Mouse (Mus musculus) MEL (cell line): ENCODE data around the gene Atf7ip. TPM values are rescaled to one million over a fixed set of nuclear protein-coding genes. Genes with fewer than 3 reads are reported as not detected.
A peak's percentile ranks its signal among the peaks of the same experiment; 100 is the strongest.

Experiments
- DNase-seq: peaks from one replicate; pipeline ENCODE4 v3.0.0; 2011; ENCODE audit warnings: low read depth, low spot score
- H3K27ac ChIP-seq: 2 replicates; pipeline ENCODE4 v1.5.1; 2012; ENCODE audit warnings: low read depth, mild to moderate bottlenecking, control low read depth, low read length, moderate library complexity; ENCODE audit not compliant: control insufficient read depth
- H3K27me3 ChIP-seq, 2 experiments: fragments of 150-350 bp in 1 of 2; sonication (generic) in 1 of 2; 2 replicates each; pipeline ENCODE4 v1.6.1; 2012; ENCODE audit warnings: low read length in 2 of 2, mild to moderate bottlenecking in 2 of 2, improper control_type of control experiment in 1 of 2, moderate library complexity in 1 of 2; ENCODE audit not compliant: insufficient read depth in 2 of 2, control insufficient read depth in 1 of 2
- H3K36me3 ChIP-seq, 2 experiments: 2 replicates each; pipeline ENCODE4 v1.6.1; 2012 to 2014; ENCODE audit warnings: low read length in 2 of 2, improper control_type of control experiment in 1 of 2, inconsistent platforms in 1 of 2, mild to moderate bottlenecking in 1 of 2; ENCODE audit not compliant: insufficient read depth in 2 of 2, control insufficient read depth in 1 of 2
- H3K4me1 ChIP-seq, 2 experiments: fragments of 150-350 bp in 1 of 2; sonication (generic) in 1 of 2; 2 replicates each; pipeline ENCODE4 v1.6.1; 2012; ENCODE audit warnings: low read length in 2 of 2, improper control_type of control experiment in 1 of 2, mild to moderate bottlenecking in 1 of 2; ENCODE audit not compliant: insufficient read depth in 2 of 2, control insufficient read depth in 1 of 2
- H3K4me3 ChIP-seq, 2 experiments: fragments of 150-350 bp in 1 of 2; sonication (generic) in 1 of 2; 2 replicates each; pipeline ENCODE4 v1.5.1; 2012; ENCODE audit warnings: low read depth in 2 of 2, low read length in 2 of 2, mild to moderate bottlenecking in 2 of 2, moderate library complexity in 2 of 2, control low read depth in 1 of 2, improper control_type of control experiment in 1 of 2; ENCODE audit not compliant: control insufficient read depth in 1 of 2, insufficient read depth in 1 of 2
- H3K79me2 ChIP-seq: 2 replicates; pipeline ENCODE4 v1.6.1; 2012; ENCODE audit warnings: mild to moderate bottlenecking, low read length, moderate library complexity; ENCODE audit not compliant: control insufficient read depth, poor library complexity, insufficient read depth
- H3K9ac ChIP-seq: 2 replicates; pipeline ENCODE4 v1.6.1; 2012; ENCODE audit warnings: low read depth, mild to moderate bottlenecking, control low read depth, low read length, moderate library complexity; ENCODE audit not compliant: control insufficient read depth, poor library complexity, severe bottlenecking
- H3K9me3 ChIP-seq: fragments of 150-350 bp; sonication (generic); replicated peaks from 2 replicates; pipeline ENCODE4 v1.6.1; 2012; ENCODE audit warnings: mild to moderate bottlenecking, low read length, improper control_type of control experiment, moderate library complexity; ENCODE audit not compliant: insufficient read depth
- CHD1 ChIP-seq: IDR thresholded peaks from 2 replicates; pipeline ENCODE4 v1.6.1; 2012; ENCODE audit warnings: low read depth, mild to moderate bottlenecking, inconsistent platforms, low read length, improper control_type of control experiment
- CHD2 ChIP-seq: IDR thresholded peaks from 2 replicates; pipeline ENCODE4 v1.6.1; 2011; ENCODE audit warnings: low read length, improper control_type of control experiment
- E2F4 ChIP-seq: IDR thresholded peaks from 2 replicates; pipeline ENCODE4 v1.6.1; 2011; ENCODE audit warnings: low read depth, low read length, improper control_type of control experiment, borderline replicate concordance
- ELF1 ChIP-seq: IDR thresholded peaks from 2 replicates; pipeline ENCODE4 v1.6.1; 2014; ENCODE audit warnings: low read depth, mild to moderate bottlenecking, inconsistent platforms, low read length, improper control_type of control experiment, moderate library complexity
- ETS1 ChIP-seq: IDR thresholded peaks from 2 replicates; pipeline ENCODE4 v1.6.1; 2012; ENCODE audit warnings: low read depth, mild to moderate bottlenecking, inconsistent platforms, low read length, improper control_type of control experiment, moderate library complexity
- GABPA ChIP-seq: IDR thresholded peaks from 2 replicates; pipeline ENCODE4 v1.6.1; 2012; ENCODE audit warnings: low read depth, mild to moderate bottlenecking, inconsistent platforms, low read length, improper control_type of control experiment, moderate library complexity
- GATA1 ChIP-seq: IDR thresholded peaks from 2 replicates; pipeline ENCODE4 v1.6.1; 2011; ENCODE audit warnings: low read depth, low read length, improper control_type of control experiment
- HCFC1 ChIP-seq: IDR thresholded peaks from 2 replicates; pipeline ENCODE4 v1.6.1; 2012; ENCODE audit warnings: low read depth, mild to moderate bottlenecking, inconsistent platforms, low read length, improper control_type of control experiment, moderate library complexity
- JUND ChIP-seq: IDR thresholded peaks from 2 replicates; pipeline ENCODE4 v1.6.1; 2011; ENCODE audit warnings: low read depth, mild to moderate bottlenecking, improper control_type of control experiment, low read length
- KAT2A ChIP-seq: conservative IDR thresholded peaks from 2 replicates; pipeline ENCODE4 v1.6.1; 2012; ENCODE audit warnings: low read depth, low read length, improper control_type of control experiment, inconsistent platforms
- MAX ChIP-seq: IDR thresholded peaks from 2 replicates; pipeline ENCODE4 v1.6.1; 2011; ENCODE audit warnings: low read length, improper control_type of control experiment
- MEF2A ChIP-seq: IDR thresholded peaks from 2 replicates; pipeline ENCODE4 v1.6.1; 2014; ENCODE audit warnings: low read depth, mild to moderate bottlenecking, inconsistent platforms, low read length, improper control_type of control experiment; ENCODE audit not compliant: poor library complexity, insufficient replicate concordance, severe bottlenecking; ENCODE audit errors: extremely low read depth
- MXI1 ChIP-seq: IDR thresholded peaks from 2 replicates; pipeline ENCODE4 v1.6.1; 2011; ENCODE audit warnings: mild to moderate bottlenecking, low read depth, low read length, improper control_type of control experiment
- MYB ChIP-seq: IDR thresholded peaks from 2 replicates; pipeline ENCODE4 v1.6.1; 2011; ENCODE audit warnings: mild to moderate bottlenecking, low read depth, low read length, improper control_type of control experiment
- MYC ChIP-seq: IDR thresholded peaks from 2 replicates; pipeline ENCODE4 v1.6.1; 2011; ENCODE audit warnings: low read depth, mild to moderate bottlenecking, low read length, improper control_type of control experiment, moderate library complexity
- NRF1 ChIP-seq: IDR thresholded peaks from 2 replicates; pipeline ENCODE4 v1.6.1; 2014; ENCODE audit warnings: low read depth, mild to moderate bottlenecking, inconsistent platforms, low read length, improper control_type of control experiment, moderate library complexity; ENCODE audit not compliant: poor library complexity, insufficient read depth, severe bottlenecking
- POLR2A ChIP-seq, 2 experiments: IDR thresholded peaks; 2 replicates each; pipeline ENCODE4 v1.6.1; 2011 to 2012; ENCODE audit warnings: low read length in 2 of 2, mild to moderate bottlenecking in 2 of 2, control low read depth in 1 of 2, improper control_type of control experiment in 1 of 2, low read depth in 1 of 2, moderate library complexity in 1 of 2; ENCODE audit not compliant: control insufficient read depth in 1 of 2, insufficient read depth in 1 of 2, poor library complexity in 1 of 2
- POLR2AphosphoS2 ChIP-seq: IDR thresholded peaks from 2 replicates; pipeline ENCODE4 v1.6.1; 2011; ENCODE audit warnings: low read length, improper control_type of control experiment
- POLR2AphosphoS5 ChIP-seq: IDR thresholded peaks from 2 replicates; pipeline ENCODE4 v1.6.1; 2012; ENCODE audit warnings: low read depth, borderline replicate concordance, mild to moderate bottlenecking, inconsistent platforms, low read length, moderate library complexity, mixed read lengths
- RAD21 ChIP-seq: IDR thresholded peaks from 2 replicates; pipeline ENCODE4 v1.6.1; 2011; ENCODE audit warnings: mild to moderate bottlenecking, low read depth, low read length, improper control_type of control experiment
- RCOR1 ChIP-seq: IDR thresholded peaks from 2 replicates; pipeline ENCODE4 v1.6.1; 2012; ENCODE audit warnings: low read depth, mild to moderate bottlenecking, inconsistent platforms, low read length, improper control_type of control experiment
- SIN3A ChIP-seq: IDR thresholded peaks from 2 replicates; pipeline ENCODE4 v1.6.1; 2012; ENCODE audit warnings: low read length, improper control_type of control experiment, inconsistent platforms
- SMC3 ChIP-seq: IDR thresholded peaks from 2 replicates; pipeline ENCODE4 v1.6.1; 2011; ENCODE audit warnings: low read depth, low read length, improper control_type of control experiment
- TAL1 ChIP-seq: IDR thresholded peaks from 2 replicates; pipeline ENCODE4 v1.6.1; 2012; ENCODE audit warnings: mild to moderate bottlenecking, inconsistent platforms, low read length, moderate library complexity, mixed read lengths
- TBP ChIP-seq: IDR thresholded peaks from 2 replicates; pipeline ENCODE4 v1.8.0; 2011; ENCODE audit warnings: low read depth, low read length, improper control_type of control experiment
- TCF12 ChIP-seq: IDR thresholded peaks from 2 replicates; pipeline ENCODE4 v1.6.1; 2014; ENCODE audit warnings: low read depth, mild to moderate bottlenecking, inconsistent platforms, low read length, improper control_type of control experiment, moderate library complexity
- USF1 ChIP-seq: IDR thresholded peaks from 2 replicates; pipeline ENCODE4 v1.6.1; 2014; ENCODE audit warnings: low read depth, mild to moderate bottlenecking, inconsistent platforms, low read length, improper control_type of control experiment, moderate library complexity
- ZC3H11A ChIP-seq: IDR thresholded peaks from 2 replicates; pipeline ENCODE4 v1.6.1; 2012; ENCODE audit warnings: low read depth, mild to moderate bottlenecking, inconsistent platforms, low read length, improper control_type of control experiment
- ZMIZ1 ChIP-seq: IDR thresholded peaks from 2 replicates; pipeline ENCODE4 v1.6.1; 2012; ENCODE audit warnings: low read depth, mild to moderate bottlenecking, inconsistent platforms, low read length, improper control_type of control experiment, moderate library complexity
- ZNF384 ChIP-seq: IDR thresholded peaks from 2 replicates; pipeline ENCODE4 v1.6.1; 2012; ENCODE audit warnings: low read depth, mild to moderate bottlenecking, inconsistent platforms, low read length, improper control_type of control experiment
- polyA plus RNA-seq, 2 experiments: library from polyadenylated mRNA; stranded (reverse) in 1 of 2; unstranded in 1 of 2; fragments of >175 nt in 1 of 2; fragments of >200 nt in 1 of 2; gene quantifications; 2 replicates each; pipeline versions ENCODE4 v1.2.1 to v1.2.4; 2012; ENCODE audit warnings: low replicate concordance in 2 of 2, low read depth in 1 of 2; ENCODE audit not compliant: insufficient read length in 2 of 2, insufficient read depth in 1 of 2, missing spikeins in 1 of 2
- total RNA-seq: library from RNA; depleted of rRNA; stranded (reverse); fragments of 300-350 nt; gene quantifications from 2 replicates; pipeline ENCODE4 v1.2.3, GENCODE M21; 2012

Atf7ip gene
- total and polyA plus RNA-seq, 3 experiments: 7.3 to 56.1 (median 24.6) TPM

GRCm38 (mm10) chr6:136529156-136529555, 23.2 kb downstream of the Atf7ip start:
- no peak for DNase-seq
- Histone ChIP-seq H3K9ac (no peak overlapping the region), H3K27me3 (no peaks in the 10 kb centered on the region), H3K79me2 (peaks cover 48% of the 10 kb centered on the region), H3K4me3 (no peak overlapping the region), H3K27ac (no peak overlapping the region), H3K36me3 (peaks cover 8 to 24% of the 10 kb centered on the region in 2 experiments), H3K4me1 (peaks cover 11 to 16% of the 10 kb centered on the region in 2 experiments), H3K9me3 (0 out of 2 replicates have a peak, but pooled peaks cover 2% of the 10 kb centered on the region)
- TF ChIP-seq MEF2A (no peak), RAD21 (no peak), POLR2A (IDR thresholded peaks at IDR 0.05; ENCODE audit: control insufficient read depth in 1 of 2, insufficient read depth in 1 of 2, low read depth in 1 of 2, low read length in 2 of 2, poor library complexity in 1 of 2) (no peak), MYB (no peak), ZNF384 (no peak), MXI1 (no peak), E2F4 (no peak), TCF12 (no peak), CHD1 (no peak), ELF1 (no peak), ETS1 (no peak)
- TF ChIP-seq, all 39 proteins: peak for 0

- Histone ChIP-seq H3K27ac (peak overlapping the region; percentile 94), H3K79me2 (peaks cover 47% of the 10 kb centered on the region), H3K9me3 (no peaks in the 10 kb centered on the region), H3K4me1 (peaks cover 17 to 22% of the 10 kb centered on the region in 2 experiments), H3K36me3 (peaks cover 2 to 41% of the 10 kb centered on the region in 2 experiments; a peak in 3 of 4 replicates), H3K9ac (peak overlapping the region; percentile 55), H3K4me3 (peak overlapping the region; percentile 21 to 25), H3K27me3 (no peaks in the 10 kb centered on the region)
- peak; percentile 91 for DNase-seq
- TF ChIP-seq JUND: no peak
- TF ChIP-seq MAX: 0 out of 2 replicates have a peak, but pooled peaks have one; percentile 30
- TF ChIP-seq SIN3A: peak; percentile 54; the same call in 1 of the 2 replicates
- peak in 1 of 2 experiments; percentile 55; a peak in 2 of 4 replicates for TF ChIP-seq POLR2A (IDR thresholded peaks at IDR 0.05; ENCODE audit: control insufficient read depth in 1 of 2, insufficient read depth in 1 of 2, low read depth in 1 of 2, low read length in 2 of 2, poor library complexity in 1 of 2)
- TF ChIP-seq POLR2AphosphoS5: no peak
- TF ChIP-seq TAL1: no peak
- no peak for TF ChIP-seq RAD21
- TF ChIP-seq E2F4: no peak
- TF ChIP-seq ZNF384: peak; percentile 72
- no peak for TF ChIP-seq NRF1
- no peak for TF ChIP-seq CHD2
- TF ChIP-seq SMC3: no peak
- TF ChIP-seq TBP: peak; percentile 96
- no peak for TF ChIP-seq GABPA
- 0 out of 2 replicates have a peak, but pooled peaks have one; percentile 18 for TF ChIP-seq RCOR1
- TF ChIP-seq MYC: peak; percentile 72
- TF ChIP-seq KAT2A: no peak; the same call in 1 of the 2 replicates
- TF ChIP-seq HCFC1: peak; percentile 57
- peak; percentile 30; the same call in 1 of the 2 replicates for TF ChIP-seq ZMIZ1
- no peak for TF ChIP-seq ZC3H11A
- TF ChIP-seq TCF12: peak; percentile 51; the same call in 1 of the 2 replicates
- 0 out of 2 replicates have a peak, but pooled peaks have one; percentile 5 for TF ChIP-seq POLR2AphosphoS2
- TF ChIP-seq USF1: peak; percentile 47; the same call in 1 of the 2 replicates
- peak; percentile 80 for TF ChIP-seq ETS1
- TF ChIP-seq GATA1: peak; percentile 71
- TF ChIP-seq MEF2A: peak; percentile 91; the same call in 1 of the 2 replicates
Observed at GRCm38 (mm10) chr6:136531792-136532230, 25.8 kb downstream of the Atf7ip start.
